Mouse (Mus musculus): Measurements from ENCODE around the gene Cep112. TPM values are rescaled to one million over a fixed set of nuclear protein-coding genes. Genes with fewer than 3 reads are reported as not detected.

Cep112 gene
- polyA plus RNA-seq, 3 experiments from 2014 or later = 0.62 to 1.8 (median 1.0) TPM

DNA sequence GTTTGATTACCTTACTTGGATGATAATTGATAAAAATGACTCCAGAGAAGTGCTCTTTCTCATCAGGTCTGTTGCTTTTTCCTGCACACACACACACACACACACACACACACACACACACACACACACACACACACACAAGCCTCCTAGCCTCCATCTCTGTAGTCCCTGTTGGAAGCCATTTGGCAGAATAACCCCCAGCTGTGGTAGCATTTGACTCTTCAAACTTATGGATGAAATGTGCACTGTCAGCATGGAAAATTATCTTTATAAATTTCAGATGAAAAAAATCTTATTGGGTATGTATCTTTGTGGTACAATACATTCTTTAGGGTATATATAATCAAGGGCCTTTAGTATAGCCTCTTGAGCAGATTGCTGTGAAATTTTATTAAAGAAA lies 181.8 kb downstream of the Cep112 start:
- ATAC-seq = no peak

DNA sequence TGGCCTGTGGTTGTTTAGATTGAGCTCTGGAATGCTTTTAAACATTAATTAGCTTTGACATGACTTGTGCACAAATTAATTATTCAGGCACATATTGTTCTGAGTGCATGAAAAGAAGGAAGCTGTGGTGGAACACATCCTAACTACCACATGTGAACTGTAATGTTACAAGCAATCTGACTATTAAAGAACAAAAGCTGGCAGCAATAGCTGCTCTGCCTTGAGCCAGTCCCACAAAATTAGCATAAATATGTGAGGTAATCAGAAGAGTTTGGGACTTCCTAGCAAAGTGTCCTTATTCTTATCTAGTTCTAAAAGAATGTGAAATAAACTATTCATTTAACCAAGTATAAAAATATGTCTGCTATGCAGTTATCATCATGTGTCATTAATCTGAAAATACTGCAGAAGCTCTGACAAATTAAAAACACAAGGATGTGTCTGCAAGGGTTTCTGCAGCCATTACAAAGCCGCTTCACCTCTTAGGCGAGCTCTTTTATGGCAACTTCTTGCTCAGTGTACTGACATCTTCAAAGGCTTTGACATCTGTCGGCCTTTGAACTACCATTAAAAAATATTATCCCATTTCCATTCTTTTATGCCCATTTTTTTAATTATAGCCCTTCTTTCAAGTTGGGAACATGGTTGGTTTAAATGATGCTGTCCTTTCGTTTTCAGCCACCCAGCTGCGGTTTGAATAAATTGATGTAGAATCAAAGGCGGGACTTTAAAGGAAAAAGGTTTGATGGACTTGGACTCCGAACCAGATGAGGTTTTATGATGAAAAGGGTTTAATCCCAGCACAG lies 195.8 kb downstream of the Cep112 start:
- no peak for ATAC-seq

GRCm38 (mm10) chr11:108621434-108621901 lies 196.5 kb downstream of the Cep112 start:
- no peak for ATAC-seq

GRCm38 (mm10) chr11:108625546-108626232 lies 200.7 kb downstream of the Cep112 start:
- no peak for ATAC-seq

- ATAC-seq = no peak
Observed at GRCm38 (mm10) chr11:108637780-108638179, 212.8 kb downstream of the Cep112 start.

DNA sequence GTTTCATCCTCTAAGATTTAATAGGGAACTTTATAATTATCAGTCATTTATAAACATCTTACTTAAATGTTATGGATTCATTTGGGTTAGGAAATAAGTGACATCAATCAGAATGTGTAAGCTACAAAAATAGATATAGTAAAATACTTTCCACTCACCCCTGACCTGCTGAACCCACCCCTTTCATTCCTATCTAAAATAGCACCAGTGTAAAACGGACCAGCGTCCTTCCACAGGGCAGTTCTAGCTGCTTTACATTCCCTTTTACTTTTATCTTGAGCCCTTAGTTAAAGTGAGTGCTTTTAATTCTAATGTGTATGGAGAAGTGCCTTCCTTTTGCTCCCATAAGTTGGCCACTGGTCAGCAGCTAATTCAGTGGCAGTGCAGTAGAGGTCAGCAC lies 230.6 kb downstream of the Cep112 start:
- ATAC-seq = no peak

- no peak for ATAC-seq
Observed at GRCm38 (mm10) chr11:108682014-108682413, 257.0 kb downstream of the Cep112 start.

- no peak for ATAC-seq
Observed at GRCm38 (mm10) chr11:108696563-108696962, 271.6 kb downstream of the Cep112 start.

DNA sequence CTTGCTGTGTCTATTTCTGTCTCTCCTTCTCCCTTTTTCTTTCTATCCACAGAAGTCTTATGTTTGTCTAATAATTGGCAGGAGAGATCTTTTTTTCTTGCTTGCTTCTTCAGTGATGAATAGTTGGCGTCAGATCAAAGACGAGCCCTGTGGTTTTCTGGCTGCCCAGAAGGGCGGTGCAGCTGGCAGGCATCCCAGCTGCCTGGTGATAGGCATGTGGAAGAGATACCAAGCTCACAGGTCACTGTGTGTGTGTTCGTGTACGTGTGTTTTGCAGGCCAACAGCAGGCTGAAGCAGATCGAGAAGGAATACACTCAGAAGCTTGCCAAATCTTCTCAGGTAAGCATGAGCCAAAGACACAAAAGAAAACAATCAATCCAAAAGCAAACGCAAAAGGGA lies 327.3 kb downstream of the Cep112 start:
- no peak for ATAC-seq

DNA sequence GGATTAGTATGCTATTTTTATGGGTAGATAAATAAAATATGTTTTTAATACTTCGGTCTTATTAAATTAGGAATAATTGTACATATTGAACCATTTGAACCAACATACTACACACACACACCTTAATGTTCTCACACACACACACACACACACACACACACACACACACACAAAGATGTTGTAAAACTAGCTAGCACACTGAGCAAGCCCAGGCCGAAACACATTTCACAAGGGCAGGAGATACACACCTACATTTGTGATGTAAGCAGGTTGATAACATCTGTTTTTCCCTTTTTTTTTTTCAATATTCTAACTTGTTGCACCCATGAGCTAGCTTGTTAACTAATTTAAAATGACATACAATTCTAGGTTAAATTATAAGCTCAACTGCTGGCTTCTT lies 327.8 kb downstream of the Cep112 start:
- ATAC-seq = no peak

DNA sequence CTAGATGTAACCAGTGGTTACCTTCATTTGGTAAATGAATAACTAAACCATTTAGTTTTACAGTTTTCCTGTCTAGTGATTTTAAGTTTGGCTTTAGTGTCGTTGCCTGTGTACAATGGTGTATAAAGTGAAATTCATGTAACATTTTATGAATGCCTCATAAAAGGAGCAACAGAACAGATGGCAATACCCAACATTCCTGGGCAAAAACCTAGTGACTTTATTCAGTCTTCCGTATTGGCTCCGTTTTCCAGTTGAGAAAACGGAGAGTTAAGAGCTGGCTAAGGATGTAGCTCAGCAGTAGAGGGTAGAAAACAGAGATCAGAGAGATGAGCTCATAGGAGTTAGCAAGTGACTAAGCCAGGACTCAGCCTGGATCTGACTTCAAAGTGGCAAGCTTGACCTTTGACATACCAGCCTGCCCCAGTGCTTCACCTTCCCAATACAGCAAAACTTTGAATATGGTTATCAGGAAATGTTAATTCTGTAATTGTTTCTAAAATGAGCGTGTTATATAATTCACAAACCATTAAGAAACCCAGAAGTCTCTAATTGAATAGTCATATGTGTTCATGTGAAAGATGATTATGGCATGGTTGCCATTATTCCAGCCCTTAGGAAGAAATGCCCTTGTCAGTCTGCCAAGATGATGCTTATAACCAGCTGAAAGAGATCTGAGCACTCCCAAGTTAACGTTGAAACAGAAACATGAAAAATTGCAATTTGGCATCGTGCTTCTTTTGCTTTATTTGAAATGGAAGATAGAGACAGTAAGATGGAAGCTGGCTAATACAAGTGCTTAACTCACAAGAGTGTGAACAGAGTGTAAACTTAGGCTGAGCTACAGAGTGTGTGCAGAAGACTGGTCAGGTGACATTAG lies 328.6 kb downstream of the Cep112 start:
- no peak for ATAC-seq

DNA sequence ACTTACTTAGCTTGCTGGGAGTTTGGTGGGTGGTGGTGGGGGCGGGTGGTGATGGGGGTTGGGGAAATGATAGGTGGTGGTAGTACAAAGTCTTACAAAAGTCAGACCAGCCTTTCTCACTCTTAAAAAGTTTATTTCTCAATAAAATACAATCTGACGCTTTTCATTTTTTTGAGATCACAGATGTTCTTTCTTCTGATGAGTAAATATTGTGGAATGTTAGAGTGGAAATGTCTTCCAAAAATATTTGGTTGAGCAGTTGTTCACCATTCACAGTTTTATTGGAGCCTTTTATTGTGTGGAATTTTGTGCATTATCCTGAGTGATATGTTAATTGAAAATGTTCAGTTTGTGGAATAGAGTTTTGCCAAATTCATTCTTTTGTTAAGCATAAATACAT lies 332.2 kb downstream of the Cep112 start:
- no peak for ATAC-seq

DNA sequence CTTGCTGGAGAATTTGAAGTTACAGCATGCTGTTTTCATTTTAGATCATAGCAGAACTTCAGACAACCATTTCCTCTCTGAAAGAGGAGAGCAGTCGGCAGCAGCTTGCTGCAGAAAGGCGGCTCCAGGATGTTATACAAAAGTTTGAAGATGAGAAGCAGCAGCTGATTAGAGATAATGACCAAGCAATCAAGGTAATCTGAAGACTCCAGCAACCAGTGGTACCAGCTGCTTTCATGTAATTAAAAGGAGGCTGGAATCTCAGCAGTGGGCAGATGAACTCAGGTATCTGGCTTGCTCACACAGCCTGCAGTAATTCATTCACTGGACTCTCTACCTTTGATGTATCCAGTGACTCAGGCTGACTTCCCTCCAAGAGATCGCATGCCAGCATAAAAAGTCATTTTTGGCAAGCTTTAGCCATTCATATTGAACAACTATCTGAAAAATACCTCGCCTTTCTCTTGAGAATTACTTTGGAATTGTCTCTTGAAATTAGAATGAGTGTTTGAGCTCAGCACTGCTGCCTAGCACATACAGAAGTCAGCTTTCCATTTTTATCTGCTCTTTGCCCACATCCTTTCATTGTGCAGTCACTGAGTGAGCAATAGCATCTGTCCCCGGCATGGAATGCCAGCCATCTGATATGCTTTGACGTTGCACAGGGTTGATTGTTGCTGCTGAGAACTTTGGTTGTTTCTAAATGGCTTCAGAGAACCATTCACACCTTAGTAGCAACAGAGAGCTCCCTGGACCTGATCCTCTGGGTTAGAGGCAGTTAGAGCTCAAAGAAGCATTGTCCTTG lies 332.8 kb downstream of the Cep112 start:
- ATAC-seq = no peak

DNA sequence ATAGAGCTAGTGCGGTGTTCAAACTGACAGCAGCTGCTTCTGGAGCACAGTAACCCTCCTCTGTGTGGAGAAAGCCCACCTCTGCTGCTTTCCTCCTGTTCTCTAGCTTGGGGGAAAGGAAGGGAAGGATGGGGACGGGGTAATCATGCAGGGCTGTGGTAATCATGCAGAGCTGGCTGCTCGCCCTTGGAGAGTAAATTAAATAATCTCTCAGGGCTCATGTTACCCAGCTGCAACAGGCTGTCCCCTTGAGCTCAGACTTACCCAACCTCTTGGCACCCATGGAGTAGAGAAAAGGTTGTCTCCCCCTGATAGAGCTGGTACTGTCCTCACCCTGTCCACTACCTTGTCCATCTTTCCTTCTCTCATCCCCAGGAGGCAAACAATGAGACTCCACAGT lies 345.1 kb downstream of the Cep112 start:
- no peak for ATAC-seq

DNA sequence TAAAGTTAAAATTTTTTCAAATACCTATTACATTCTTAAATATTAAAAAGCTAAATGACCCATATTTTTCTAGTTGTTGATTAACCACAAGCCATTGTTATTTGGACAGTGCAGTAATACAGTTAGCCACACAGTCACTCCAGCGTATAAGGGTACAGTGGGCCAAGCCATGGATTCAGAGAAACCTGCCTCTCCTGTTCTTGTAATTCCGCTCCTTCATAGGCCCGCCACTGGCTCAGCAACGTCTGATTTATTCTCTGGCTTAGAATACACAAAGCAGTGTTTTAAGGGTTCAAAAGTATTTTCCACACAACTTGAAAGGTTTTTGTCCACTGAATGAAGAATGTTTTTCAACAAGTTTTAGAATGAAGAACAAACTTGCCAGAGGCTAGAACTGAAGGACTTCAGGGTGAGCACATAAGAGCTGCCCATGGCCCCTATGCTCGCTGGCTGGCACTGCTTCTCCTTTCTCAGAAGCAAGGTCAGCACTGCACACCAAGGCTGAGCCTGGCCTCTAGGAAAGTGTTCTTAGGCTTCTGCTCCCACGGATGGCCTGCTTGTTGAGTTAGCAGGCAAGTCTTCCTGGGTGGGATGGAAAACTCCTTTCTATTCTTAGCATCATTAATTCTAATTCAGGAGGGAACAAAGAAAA lies 349.2 kb downstream of the Cep112 start:
- no peak for ATAC-seq

DNA sequence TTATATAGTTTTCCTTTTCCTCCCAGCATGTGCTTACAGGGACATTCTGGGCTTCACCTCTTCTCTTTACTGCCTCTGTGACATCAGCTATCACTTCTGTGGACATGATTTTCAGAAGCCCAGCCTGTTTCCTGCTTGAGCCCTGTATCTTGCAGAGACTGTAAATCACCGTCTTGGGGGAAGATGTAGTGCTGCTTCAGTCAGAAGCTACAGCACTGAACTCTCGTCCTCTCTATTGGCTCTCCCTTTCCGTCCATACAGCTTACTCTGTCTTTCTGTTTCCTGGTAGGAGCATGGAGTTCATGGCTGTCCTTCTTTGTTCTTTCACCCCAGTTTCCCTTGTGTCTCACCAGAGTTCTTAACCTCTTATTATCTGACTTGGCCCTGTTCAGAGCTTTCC lies 352.2 kb downstream of the Cep112 start:
- no peak for ATAC-seq

GRCm38 (mm10) chr11:108780271-108781250 lies 355.6 kb downstream of the Cep112 start:
- ATAC-seq = no peak

DNA sequence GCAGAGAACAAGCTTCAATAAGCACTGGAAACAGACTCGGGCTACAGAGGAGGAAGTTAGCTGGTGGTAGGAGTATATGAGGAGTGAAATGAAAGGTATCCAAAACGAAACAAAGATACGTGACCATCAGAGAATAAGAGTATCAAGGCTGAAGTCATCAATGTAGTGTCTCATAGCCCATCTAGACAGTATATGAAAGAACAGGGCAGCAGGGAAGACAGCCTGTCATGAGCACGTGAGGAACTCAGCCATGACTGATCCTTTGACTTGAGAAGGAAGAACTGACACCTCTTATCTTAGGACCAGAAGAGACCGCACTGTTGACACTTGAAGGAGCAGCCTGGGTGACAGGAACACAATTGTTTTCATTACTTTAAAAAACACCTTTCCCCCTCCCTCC lies 373.4 kb downstream of the Cep112 start:
- no peak for ATAC-seq

- ATAC-seq = no peak
Observed at GRCm38 (mm10) chr11:108799695-108800094, 374.7 kb downstream of the Cep112 start.

DNA sequence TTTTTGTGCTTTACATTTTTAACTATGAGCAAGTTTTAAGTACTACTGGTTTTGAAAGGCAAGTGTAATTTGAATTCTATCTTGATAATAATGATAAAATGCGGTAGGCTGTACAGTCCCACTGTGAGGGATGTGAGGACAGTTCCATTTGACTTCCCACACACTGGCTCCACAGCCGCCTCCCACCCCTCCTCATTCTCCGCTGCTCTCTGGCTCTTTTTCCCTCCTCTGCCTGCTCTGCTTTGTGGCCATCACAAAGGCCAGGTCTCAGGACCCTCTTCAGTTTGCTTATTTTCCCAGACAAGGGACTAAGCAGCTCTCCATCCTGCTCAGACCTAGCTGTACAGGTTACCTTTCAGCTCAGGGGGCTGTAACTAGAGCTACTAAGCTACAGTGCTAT lies 379.0 kb downstream of the Cep112 start:
- no peak for ATAC-seq

Measured in inflammation-experienced regulatory T-cells, adult 6 months (primary cell).